Mouse (Mus musculus) olfactory bulb, adult 2 months (tissue): ENCODE data around the gene Itpr2. TPM values are rescaled to one million over a fixed set of nuclear protein-coding genes. Genes with fewer than 3 reads are reported as not detected.

ENCODE experiments used
- H3K27ac ChIP-seq: fragments of 200-500 bp; 2 replicates; pipeline ENCODE4 v1.5.1; 2012; ENCODE audit warnings: low read depth, low read length; ENCODE audit not compliant: insufficient read depth
- H3K4me1 ChIP-seq: fragments of 200-500 bp; 2 replicates; pipeline ENCODE4 v1.6.1; 2012; ENCODE audit warnings: low read length; ENCODE audit not compliant: control insufficient read depth, insufficient read depth
- H3K4me3 ChIP-seq: fragments of 200-500 bp; 2 replicates; pipeline ENCODE4 v1.5.1; 2012; ENCODE audit warnings: mild to moderate bottlenecking, low read depth, low read length, moderate library complexity; ENCODE audit not compliant: insufficient read depth
- CTCF ChIP-seq: fragments of 200-500 bp; IDR thresholded peaks from 2 replicates; pipeline ENCODE4 v1.5.1; 2012; ENCODE audit warnings: low read depth, mild to moderate bottlenecking, low read length, moderate library complexity; ENCODE audit not compliant: insufficient read depth
- POLR2A ChIP-seq: fragments of 200-500 bp; IDR thresholded peaks from 2 replicates; pipeline ENCODE4 v1.6.1; 2012; ENCODE audit warnings: mild to moderate bottlenecking, low read depth, low read length, moderate library complexity; ENCODE audit not compliant: insufficient read depth
- WGBS: fragments of 180-500 bp; shearing (Covaris S2); methylation state at CpG from one replicate; pipeline ENCODE4 v1.1.7; 2018; 5-methylcytosine and 5-hydroxymethylcytosine counted together
- polyA plus RNA-seq: library from polyadenylated mRNA; stranded (reverse); fragments of >200 nt; gene quantifications from 2 replicates; pipeline ENCODE4 v1.2.4, GENCODE M21; 2012; ENCODE audit warnings: low replicate concordance; ENCODE audit not compliant: missing spikeins, insufficient read depth, insufficient read length

Gene Itpr2
- polyA plus RNA-seq, 1 experiment: not detected

- TF ChIP-seq CTCF (no peak), POLR2A (no peak)
- 93% methylated on average over 9 of the region's 9 CpGs for WGBS
These were observed 317.3 kb downstream of the Itpr2 start for GRCm38 (mm10) chr6:146184771-146185170.

GRCm38 (mm10) chr6:146174644-146175250, 327.3 kb downstream of the Itpr2 start:
- WGBS: 96% methylated on average over 4 of the region's 4 CpGs
- no peak overlapping the region for H3K27ac ChIP-seq
- H3K4me1 ChIP-seq: no peaks in the 10 kb centered on the region
- no peak overlapping the region for H3K4me3 ChIP-seq
- TF ChIP-seq CTCF: no peak

More at GRCm38 (mm10) chr6:146184771-146185170, 317.3 kb downstream of the Itpr2 start:
- no peaks in the 10 kb centered on the region for H3K4me1 ChIP-seq
- H3K27ac ChIP-seq: no peak overlapping the region
- no peak overlapping the region for H3K4me3 ChIP-seq

- no peak overlapping the region for H3K27ac ChIP-seq
- 79% methylated on average over 14 of the region's 14 CpGs for WGBS
- TF ChIP-seq POLR2A: no peak
- no peak for TF ChIP-seq CTCF
- H3K4me1 ChIP-seq: no peaks in the 10 kb centered on the region
- H3K4me3 ChIP-seq: no peak overlapping the region
These were observed 331.4 kb downstream of the Itpr2 start for GRCm38 (mm10) chr6:146170603-146171051.

DNA sequence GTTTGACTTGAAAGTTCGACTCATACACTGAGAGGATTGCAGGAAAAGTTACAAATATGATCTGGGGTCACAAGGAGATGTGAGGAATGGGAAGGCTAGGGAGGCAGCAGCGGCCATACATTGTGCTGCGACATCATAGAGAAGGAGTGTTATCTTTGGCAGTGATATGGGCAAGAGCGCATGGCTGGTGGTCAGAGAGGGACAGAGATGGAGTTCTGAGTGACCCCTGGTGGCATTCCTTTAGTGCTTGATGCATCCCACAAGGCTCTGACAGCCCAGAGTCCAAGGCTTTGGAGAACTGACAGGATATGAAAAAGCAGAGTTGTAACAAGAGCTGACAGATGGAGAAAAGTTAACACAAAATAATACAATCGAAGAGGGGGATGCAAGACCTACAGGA, 334.8 kb downstream of the Itpr2 start:
- TF ChIP-seq POLR2A: no peak
- no peak for TF ChIP-seq CTCF
- Histone ChIP-seq H3K4me3 (no peak overlapping the region), H3K4me1 (no peaks in the 10 kb centered on the region), H3K27ac (no peak overlapping the region)
- 90% methylated on average over 5 of the region's 5 CpGs for WGBS

DNA sequence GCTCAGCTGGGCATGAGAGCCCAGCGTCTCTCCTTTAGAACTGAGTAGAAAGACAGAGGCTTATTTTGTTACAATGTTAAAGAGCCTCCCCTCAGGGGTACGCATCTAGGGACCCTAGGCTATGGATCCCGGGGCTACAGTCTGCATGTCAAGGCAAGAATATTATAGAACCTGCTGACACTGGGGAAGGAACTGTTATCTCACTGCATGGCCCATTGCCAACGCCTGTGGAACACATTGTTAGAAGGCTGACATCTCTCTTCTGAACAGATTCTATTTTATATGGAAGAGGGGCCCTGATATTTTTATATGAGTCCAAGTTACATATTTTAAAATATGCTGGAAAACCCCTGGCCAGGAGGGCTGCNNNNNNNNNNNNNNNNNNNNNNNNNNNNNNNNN, 342.4 kb downstream of the Itpr2 start:
- TF ChIP-seq CTCF (no peak), POLR2A (no peak)
- Histone ChIP-seq H3K4me1 (peaks cover 6% of the 10 kb centered on the region; the same call in 1 of the 2 replicates), H3K4me3 (no peak overlapping the region), H3K27ac (no peak overlapping the region)
- WGBS: 66% methylated on average over 4 of the region's 4 CpGs

DNA sequence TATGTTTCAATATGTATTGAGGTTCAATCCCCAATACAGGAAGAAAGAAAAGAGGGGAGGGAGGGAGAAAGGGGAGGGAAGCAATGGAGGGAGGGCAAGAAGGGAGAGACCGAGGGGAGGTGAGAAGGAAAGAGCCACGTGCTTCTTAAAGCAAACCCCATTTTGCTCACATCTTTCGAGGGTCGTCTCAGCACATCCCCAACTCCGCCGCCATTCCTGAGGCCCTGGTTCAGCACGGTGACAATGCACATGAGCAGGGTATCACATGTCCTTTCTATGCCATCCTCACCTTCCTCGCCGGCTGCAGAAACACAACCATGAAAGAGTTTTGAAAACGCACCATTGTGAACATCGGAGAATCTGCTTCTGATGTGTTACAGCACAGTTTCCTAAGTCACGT, 343.3 kb downstream of the Itpr2 start:
- TF ChIP-seq POLR2A (no peak), CTCF (no peak)
- no peak overlapping the region; the same call in 1 of the 2 replicates for H3K27ac ChIP-seq
- WGBS: 95% methylated on average over 12 of the region's 12 CpGs
- H3K4me3 ChIP-seq: no peak overlapping the region
- H3K4me1 ChIP-seq: peaks cover 6% of the 10 kb centered on the region; the same call in 1 of the 2 replicates

DNA sequence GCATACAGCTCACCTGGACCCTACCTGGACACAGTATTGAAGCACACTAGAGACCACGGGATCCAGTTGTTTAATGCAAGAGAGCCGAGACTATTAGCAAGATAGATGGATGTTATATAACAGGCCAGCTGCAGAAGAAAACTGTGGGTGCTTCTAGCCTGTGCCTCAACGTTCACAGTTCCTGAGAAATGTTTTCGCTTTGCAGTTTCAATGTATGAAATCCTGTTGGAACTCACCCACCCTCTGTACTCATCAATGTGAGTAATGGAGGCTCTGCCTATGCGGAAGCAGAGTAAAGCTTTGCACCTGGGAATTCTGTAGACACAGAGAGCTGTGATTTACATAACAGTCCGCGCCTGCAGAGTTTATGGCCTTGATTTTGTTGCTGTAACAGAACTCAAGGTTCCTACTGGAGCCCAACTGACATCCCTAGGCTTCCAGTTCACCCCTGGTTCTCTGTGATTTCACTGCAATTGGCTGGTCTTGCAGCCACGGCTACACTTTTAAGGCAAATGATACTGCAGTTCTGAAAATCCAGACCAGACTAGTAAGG, 344.0 kb downstream of the Itpr2 start:
- no peak overlapping the region for H3K4me3 ChIP-seq
- peaks cover 6% of the 10 kb centered on the region; the same call in 1 of the 2 replicates for H3K4me1 ChIP-seq
- H3K27ac ChIP-seq: peak overlapping the region; percentile 45
- TF ChIP-seq CTCF: no peak
- TF ChIP-seq POLR2A: no peak
- WGBS: 53% methylated on average over 8 of the region's 8 CpGs

DNA sequence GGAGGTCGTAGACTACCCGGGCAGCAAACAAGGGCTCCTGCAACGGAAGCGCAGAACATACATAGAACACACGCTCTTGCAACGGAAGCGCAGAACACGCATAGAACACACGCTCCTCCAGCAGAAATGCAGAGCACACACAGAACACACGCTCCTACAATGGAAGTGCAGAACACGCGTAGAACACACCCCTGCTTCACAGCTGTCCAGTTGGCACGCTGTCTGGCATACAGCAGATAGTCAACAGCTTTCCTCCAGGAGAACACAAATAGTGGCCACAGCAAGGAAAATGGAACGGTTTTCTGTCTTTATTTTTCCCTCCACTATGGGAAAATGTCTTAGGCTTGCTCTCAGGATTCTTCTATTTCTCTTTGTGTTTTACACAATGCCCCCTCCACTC, 344.9 kb downstream of the Itpr2 start:
- Histone ChIP-seq H3K4me1 (peaks cover 6% of the 10 kb centered on the region; the same call in 1 of the 2 replicates), H3K27ac (no peak overlapping the region), H3K4me3 (no peak overlapping the region)
- WGBS: 97% methylated on average over 14 of the region's 14 CpGs
- TF ChIP-seq CTCF (no peak), POLR2A (no peak)

- H3K27ac ChIP-seq: no peak overlapping the region
- WGBS: 65% methylated on average over 6 of the region's 6 CpGs
- peaks cover 6% of the 10 kb centered on the region; the same call in 1 of the 2 replicates for H3K4me1 ChIP-seq
- TF ChIP-seq CTCF: no peak
- no peak for TF ChIP-seq POLR2A
- H3K4me3 ChIP-seq: no peak overlapping the region
These were observed 345.5 kb downstream of the Itpr2 start for GRCm38 (mm10) chr6:146156536-146156935.
